ENCODE assay signal across 18 mouse cellular contexts in genomic region chr2:60298266-60298665, GRCm38 (mm10). TPM values are rescaled to one million over a fixed set of nuclear protein-coding genes. Genes with fewer than 3 reads are reported as not detected.
DNase-seq lines count a peak whose midpoint lies in the region; ATAC-seq and TF ChIP-seq lines count a peak whose summit lies in the region.
"Had no signal": no experiment of that assay in that cellular context is flagged by ENCODE, and none has a peak within 500 bp of the region (broad histone marks: within the 10 kb centered on the region; RNA-seq: fewer than 3 reads in every experiment).

No protein-coding gene starts in this region.

- no peaks in the 10 kb centered on the region for H3K27me3 ChIP-seq in lung, postnatal 0 days (replicated peaks; ENCODE audit: insufficient read depth, low read length)
- H3K27me3 ChIP-seq in MEL (ENCODE audit: control insufficient read depth in 1 of 2, insufficient read depth in 2 of 2, low read length in 2 of 2), result no peaks in the 10 kb centered on the region
- H3K27me3 ChIP-seq: embryonic facial prominence, embryonic 12.5 days; limb, embryonic 13.5 days; stomach, embryonic 15.5 days had no signal

- H3K9ac ChIP-seq in lung, postnatal 0 days (replicated peaks; ENCODE audit: low read depth), result no peak overlapping the region
- no peak overlapping the region for H3K9ac ChIP-seq in MEL (ENCODE audit: control insufficient read depth, low read depth, low read length, poor library complexity, severe bottlenecking)
- H3K9ac ChIP-seq: embryonic facial prominence, embryonic 12.5 days; hindbrain, embryonic 14.5 days; limb, embryonic 13.5 days; lung, embryonic 14.5 days; stomach, embryonic 15.5 days had no signal

- no peak overlapping the region for H3K27ac ChIP-seq in lung, postnatal 0 days (ENCODE audit: low read length)
- H3K27ac ChIP-seq in MEL (ENCODE audit: control insufficient read depth, low read depth, low read length), result no peak overlapping the region
- H3K27ac ChIP-seq: embryonic facial prominence, embryonic 12.5 days; hindbrain, embryonic 14.5 days; limb, embryonic 13.5 days; midbrain, embryonic 10.5 days; stomach, embryonic 15.5 days had no signal

- TF ChIP-seq CTCF in lung, postnatal 0 days (IDR thresholded peaks at IDR 0.05), result no peak
- no peak for TF ChIP-seq CTCF in MEL (IDR thresholded peaks at IDR 0.05 in 2 of 3, conservative IDR thresholded peaks at IDR 0.05 in 1 of 3; ENCODE audit: control insufficient read depth in 1 of 3, insufficient read depth in 1 of 3, low read depth in 2 of 3, low read length in 3 of 3, poor library complexity in 1 of 3, severe bottlenecking in 1 of 3)

- no peaks in the 10 kb centered on the region for H3K79me2 ChIP-seq in MEL (ENCODE audit: control insufficient read depth, insufficient read depth, low read length, poor library complexity)

- WGBS in lung, postnatal 0 days, result 79% methylated on average over 3 of the region's 3 CpGs

- H3K4me3 ChIP-seq in lung, postnatal 0 days (ENCODE audit: low read depth, low read length), result no peak overlapping the region
- H3K4me3 ChIP-seq in MEL (ENCODE audit: control insufficient read depth in 1 of 2, insufficient read depth in 1 of 2, low read depth in 2 of 2, low read length in 2 of 2), result no peak overlapping the region
- H3K4me3 ChIP-seq: embryonic facial prominence, embryonic 12.5 days; limb, embryonic 13.5 days; midbrain, embryonic 10.5 days; stomach, embryonic 15.5 days had no signal

- no peak for TF ChIP-seq RAD21 in MEL (IDR thresholded peaks at IDR 0.05; ENCODE audit: low read depth, low read length)

- no peak overlapping the region for H3K4me2 ChIP-seq in lung, postnatal 0 days (replicated peaks; ENCODE audit: low read depth, low read length)
- H3K4me2 ChIP-seq: embryonic facial prominence, embryonic 12.5 days; hindbrain, embryonic 14.5 days; limb, embryonic 13.5 days; lung, embryonic 14.5 days; stomach, embryonic 15.5 days had no signal

- DNase-seq in lung, postnatal 0 days (ENCODE audit: low spot score), result peak; percentile 22
- DNase-seq in lung, postnatal 14 days, result no peak
- DNase-seq in MEL (ENCODE audit: low read depth, low spot score), result peak; percentile 67
- peak; percentile 50 to 54 for DNase-seq in monocyte, adult 2 months (ENCODE audit: low read depth in 1 of 2, low spot score in 2 of 2)
- DNase-seq in right cerebral cortex, adult 18-20 months, result no peak
- DNase-seq in thymus, postnatal 0 days (ENCODE audit: low spot score), result no peak
- no peak for DNase-seq in MN1 (ENCODE audit: low spot score)
- DNase-seq: adrenal gland, postnatal 25 days; cerebellum, adult 8-10 months; kidney, adult 11 months; kidney, postnatal 10 days; lung, embryonic 14.5 days had no signal

- no peaks in the 10 kb centered on the region for H3K36me3 ChIP-seq in lung, postnatal 0 days (ENCODE audit: insufficient read depth, low read length)
- H3K36me3 ChIP-seq in MEL (ENCODE audit: control insufficient read depth in 1 of 2, insufficient read depth in 2 of 2, low read length in 2 of 2), result peaks cover 0 to 9% of the 10 kb centered on the region in 2 experiments; a peak in 2 of 4 replicates
- H3K36me3 ChIP-seq: embryonic facial prominence, embryonic 12.5 days; midbrain, embryonic 10.5 days; stomach, embryonic 15.5 days had no signal

- ATAC-seq in lung, postnatal 0 days, result 0 out of 2 replicates have a peak, but pooled peaks have one; percentile 12
- ATAC-seq in hematopoietic stem cell, adult 5-6 weeks (replicated peaks in 1 of 2; ENCODE audit: insufficient read depth in 1 of 2, low FRiP score in 2 of 2, low TSS enrichment in 1 of 2, low read depth in 1 of 2, poor library complexity in 2 of 2, severe bottlenecking in 2 of 2), result peak; percentile 56 to 75; a peak in 2 of 4 replicates

- H3K9me3 ChIP-seq in lung, postnatal 0 days (ENCODE audit: low read length), result no peaks in the 10 kb centered on the region
- H3K9me3 ChIP-seq in MEL (replicated peaks; ENCODE audit: insufficient read depth, low read length), result no peaks in the 10 kb centered on the region
- H3K9me3 ChIP-seq: embryonic facial prominence, embryonic 12.5 days; limb, embryonic 13.5 days; midbrain, embryonic 10.5 days; stomach, embryonic 15.5 days had no signal

- no peak for TF ChIP-seq EP300 in lung, postnatal 0 days (IDR thresholded peaks at IDR 0.05)
- TF ChIP-seq EP300 in MEL (IDR thresholded peaks at IDR 0.05; ENCODE audit: low read depth in 1 of 2, low read length in 2 of 2), result no peak

- TF ChIP-seq POLR2A in MEL (IDR thresholded peaks at IDR 0.05; ENCODE audit: control insufficient read depth in 1 of 2, insufficient read depth in 1 of 2, low read depth in 1 of 2, low read length in 2 of 2, poor library complexity in 1 of 2), result no peak

- H3K4me1 ChIP-seq in lung, postnatal 0 days (ENCODE audit: insufficient read depth, low read depth, low read length), result no peaks in the 10 kb centered on the region
- H3K4me1 ChIP-seq in MEL (ENCODE audit: control insufficient read depth in 1 of 2, insufficient read depth in 2 of 2, low read length in 2 of 2), result peaks cover 0 to 4% of the 10 kb centered on the region in 2 experiments; a peak in 2 of 4 replicates
- H3K4me1 ChIP-seq: embryonic facial prominence, embryonic 12.5 days; limb, embryonic 13.5 days; midbrain, embryonic 10.5 days; stomach, embryonic 15.5 days had no signal

TF ChIP-seq in MEL, 35 proteins besides CTCF, POLR2A, EP300 and RAD21:
- no peak for TF ChIP-seq KAT2A (conservative IDR thresholded peaks at IDR 0.05; ENCODE audit: low read depth, low read length)
- no peak for TF ChIP-seq MAFK (IDR thresholded peaks at IDR 0.05; ENCODE audit: borderline replicate concordance, low read depth, low read length)
- TF ChIP-seq ZKSCAN1 (IDR thresholded peaks at IDR 0.05; ENCODE audit: low read depth, low read length), result no peak
- TF ChIP-seq ETS1 (IDR thresholded peaks at IDR 0.05; ENCODE audit: low read depth, low read length), result no peak
- TF ChIP-seq MYC (IDR thresholded peaks at IDR 0.05; ENCODE audit: low read depth, low read length), result no peak
- no peak for TF ChIP-seq MEF2A (IDR thresholded peaks at IDR 0.05; ENCODE audit: extremely low read depth, insufficient replicate concordance, low read depth, low read length, poor library complexity, severe bottlenecking)
- no peak for TF ChIP-seq POLR2AphosphoS5 (IDR thresholded peaks at IDR 0.05; ENCODE audit: borderline replicate concordance, low read depth, low read length)
- no peak for TF ChIP-seq MAZ (IDR thresholded peaks at IDR 0.05; ENCODE audit: low read depth, low read length)
- TF ChIP-seq TAL1 (IDR thresholded peaks at IDR 0.05; ENCODE audit: low read length), result no peak

RNA-seq across cellular contexts. Expression of gene Cd302, which starts 14.0 kb away (rescaled TPM):
- polyA plus RNA-seq in lung, postnatal 0 days (2015; fragmentation: Nextera tagmentation; extraction: Ambion mirVana), result 74.9 and 87.1 TPM in 2 replicates
- total RNA-seq in MEL (2012; rRNA removed), result 0.92 and 1.0 TPM in 2 replicates
- polyA plus RNA-seq in MEL (2012; ENCODE audit: insufficient read depth in 1 of 2, insufficient read length in 2 of 2, low read depth in 1 of 2, low replicate concordance in 2 of 2, missing spikeins in 1 of 2), result 1 to 10 TPM in 1 of 2 experiments, not detected in 1; 1.7 TPM
- 1.6 and 1.7 TPM in 2 replicates for total RNA-seq in hematopoietic stem cell, adult 5-6 weeks (2017)
- polyA plus RNA-seq in thymus, postnatal 0 days (2015; fragmentation: Nextera tagmentation; extraction: Ambion mirVana), result 10.4 and 13.4 TPM in 2 replicates

Comparison
In these comparisons a context has a peak if more than half of its experiments do, and no peak if none do; other contexts are left out.
1. DNase-seq: peak in lung, postnatal 0 days (single experiment), MEL (single experiment) and monocyte, adult 2 months (2 of 2); none in lung, postnatal 14 days (single experiment), right cerebral cortex, adult 18-20 months (single experiment), thymus, postnatal 0 days (single experiment) and MN1 (single experiment).